Mouse (Mus musculus): ENCODE data around the gene Tas1r2. TPM values are rescaled to one million over a fixed set of nuclear protein-coding genes. Genes with fewer than 3 reads are reported as not detected.

Tas1r2 gene
- polyA plus RNA-seq, 1 experiment from 2014 or later, result not detected

DNA sequence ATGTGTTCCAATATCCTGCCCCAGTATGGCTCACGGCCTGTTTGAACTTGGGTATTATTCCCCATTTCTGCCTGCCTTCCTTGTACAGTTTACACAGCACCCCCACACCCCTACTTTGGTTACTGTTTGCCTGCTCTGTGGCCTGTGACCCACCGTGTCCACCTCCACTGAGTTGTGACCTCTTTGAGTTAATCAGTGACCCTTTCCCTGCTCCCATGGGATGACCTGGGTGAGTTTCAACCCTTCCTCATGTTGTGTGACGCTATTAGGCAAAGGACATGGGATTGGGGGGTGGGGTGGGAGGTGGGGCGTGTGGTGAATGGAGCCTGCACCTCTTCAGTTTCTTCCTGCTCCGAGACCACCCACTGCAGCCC lies 29.2 kb upstream of the Tas1r2 start:
- no peaks in the 10 kb centered on the region for H3K9me3 ChIP-seq (replicated peaks)
- no peak for DNase-seq (ENCODE audit: low spot score)
- peaks cover 27% of the 10 kb centered on the region for H3K4me1 ChIP-seq
- H3K4me3 ChIP-seq, result peak overlapping the region; percentile 84; the same call in 1 of the 2 replicates
- no peak overlapping the region for H3K27ac ChIP-seq (replicated peaks)
- 67% methylated on average over 5 of the region's 5 CpGs for WGBS
- H3K36me3 ChIP-seq, result no peaks in the 10 kb centered on the region
- H3K27me3 ChIP-seq (ENCODE audit: low read depth, poor library complexity, severe bottlenecking), result peaks cover 9% of the 10 kb centered on the region

DNA sequence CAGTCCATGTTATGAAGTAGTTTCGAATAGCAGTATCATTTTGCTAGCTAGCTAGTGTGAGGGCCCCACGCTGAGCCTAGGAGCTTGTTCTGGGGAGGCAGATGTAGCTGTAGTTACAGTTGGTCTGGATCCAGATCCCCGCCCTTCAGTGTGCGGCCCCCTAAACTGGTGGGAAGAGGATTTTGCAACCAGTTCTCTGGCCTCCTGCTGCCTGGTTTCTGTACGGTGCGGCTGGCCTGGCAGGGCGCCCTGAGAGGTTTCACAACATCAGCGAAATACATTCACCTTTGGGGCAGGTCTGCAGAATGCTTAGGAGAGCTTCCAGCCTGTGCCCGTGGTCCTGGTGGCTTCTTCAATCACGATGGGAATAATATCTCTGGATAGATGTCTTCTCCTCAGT lies 28.6 kb upstream of the Tas1r2 start:
- H3K27me3 ChIP-seq (ENCODE audit: low read depth, poor library complexity, severe bottlenecking), result peaks cover 9% of the 10 kb centered on the region
- H3K4me1 ChIP-seq, result peaks cover 27% of the 10 kb centered on the region
- no peak overlapping the region for H3K4me3 ChIP-seq
- no peaks in the 10 kb centered on the region for H3K9me3 ChIP-seq (replicated peaks)
- peaks cover 3% of the 10 kb centered on the region; the same call in 1 of the 2 replicates for H3K36me3 ChIP-seq
- DNase-seq (ENCODE audit: low spot score), result no peak
- WGBS, result 89% methylated on average over 10 of the region's 10 CpGs
- no peak overlapping the region for H3K27ac ChIP-seq (replicated peaks)

GRCm38 (mm10) chr4:139627361-139627760 lies 26.0 kb upstream of the Tas1r2 start:
- no peak overlapping the region for H3K4me3 ChIP-seq
- H3K27me3 ChIP-seq (ENCODE audit: low read depth, poor library complexity, severe bottlenecking), result peaks cover 9% of the 10 kb centered on the region
- DNase-seq (ENCODE audit: low spot score), result no peak
- H3K9me3 ChIP-seq (replicated peaks), result no peaks in the 10 kb centered on the region
- no peak overlapping the region for H3K27ac ChIP-seq (replicated peaks)
- peaks cover 24% of the 10 kb centered on the region for H3K4me1 ChIP-seq
- 94% methylated on average over 11 of the region's 11 CpGs for WGBS
- H3K36me3 ChIP-seq, result peaks cover 3% of the 10 kb centered on the region; the same call in 1 of the 2 replicates

DNA sequence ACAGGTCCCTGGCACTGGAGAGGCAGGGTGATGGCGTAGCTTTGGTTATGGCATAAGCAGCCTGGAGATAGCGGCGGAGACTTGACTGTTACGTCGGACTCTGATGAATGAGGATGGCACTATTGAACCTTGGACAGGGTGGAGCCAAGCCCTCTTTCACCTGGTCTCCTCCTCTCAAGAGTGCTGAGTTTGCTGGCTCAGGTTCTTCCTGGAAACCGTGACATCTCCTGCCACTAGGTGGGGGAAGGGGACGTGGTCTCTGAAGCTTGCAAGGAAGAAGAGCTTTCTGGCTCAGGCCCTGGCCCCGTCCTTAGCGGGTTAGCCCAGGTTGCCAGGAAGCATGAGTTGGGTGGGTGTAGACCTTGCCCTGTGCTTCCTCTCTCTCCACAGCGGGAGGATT lies 23.2 kb upstream of the Tas1r2 start:
- no peak for DNase-seq (ENCODE audit: low spot score)
- no peak overlapping the region for H3K4me3 ChIP-seq

DNA sequence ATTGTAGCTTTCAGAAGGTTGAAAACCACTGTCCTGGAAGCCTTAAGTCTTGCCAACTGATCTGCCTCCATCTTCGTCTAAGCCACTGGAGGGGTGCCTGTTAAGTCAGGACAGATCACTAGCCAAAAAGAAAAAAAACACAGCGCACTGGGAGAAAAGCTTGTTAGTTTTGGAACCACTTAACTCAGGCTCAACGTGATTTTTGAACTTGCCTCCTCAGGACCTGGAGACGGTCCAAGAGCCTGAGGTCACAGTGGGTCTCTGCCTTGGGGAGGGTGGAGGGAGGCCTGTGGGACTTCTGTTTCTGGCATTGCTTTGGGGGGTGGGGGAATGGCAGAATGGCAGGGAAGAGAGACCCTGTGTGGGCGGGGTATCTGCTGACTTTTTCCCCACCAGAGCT lies 22.2 kb upstream of the Tas1r2 start:
- Histone ChIP-seq H3K27ac (replicated peaks) (no peak overlapping the region), H3K9me3 (replicated peaks) (no peaks in the 10 kb centered on the region), H3K27me3 (ENCODE audit: low read depth, poor library complexity, severe bottlenecking) (no peaks in the 10 kb centered on the region), H3K36me3 (peaks cover 7% of the 10 kb centered on the region; the same call in 1 of the 2 replicates), H3K4me1 (peaks cover 3% of the 10 kb centered on the region; the same call in 1 of the 2 replicates), H3K4me3 (no peak overlapping the region)
- DNase-seq (ENCODE audit: low spot score), result no peak
- 84% methylated on average over 5 of the region's 5 CpGs for WGBS

More for the DNA sequence above, 23.2 kb upstream of the Tas1r2 start:
- WGBS, result 72% methylated on average over 10 of the region's 10 CpGs
- Histone ChIP-seq H3K36me3 (peaks cover 4% of the 10 kb centered on the region; the same call in 1 of the 2 replicates), H3K4me1 (peaks cover 3% of the 10 kb centered on the region; the same call in 1 of the 2 replicates), H3K27me3 (ENCODE audit: low read depth, poor library complexity, severe bottlenecking) (no peaks in the 10 kb centered on the region), H3K27ac (replicated peaks) (no peak overlapping the region), H3K9me3 (replicated peaks) (no peaks in the 10 kb centered on the region)

DNA sequence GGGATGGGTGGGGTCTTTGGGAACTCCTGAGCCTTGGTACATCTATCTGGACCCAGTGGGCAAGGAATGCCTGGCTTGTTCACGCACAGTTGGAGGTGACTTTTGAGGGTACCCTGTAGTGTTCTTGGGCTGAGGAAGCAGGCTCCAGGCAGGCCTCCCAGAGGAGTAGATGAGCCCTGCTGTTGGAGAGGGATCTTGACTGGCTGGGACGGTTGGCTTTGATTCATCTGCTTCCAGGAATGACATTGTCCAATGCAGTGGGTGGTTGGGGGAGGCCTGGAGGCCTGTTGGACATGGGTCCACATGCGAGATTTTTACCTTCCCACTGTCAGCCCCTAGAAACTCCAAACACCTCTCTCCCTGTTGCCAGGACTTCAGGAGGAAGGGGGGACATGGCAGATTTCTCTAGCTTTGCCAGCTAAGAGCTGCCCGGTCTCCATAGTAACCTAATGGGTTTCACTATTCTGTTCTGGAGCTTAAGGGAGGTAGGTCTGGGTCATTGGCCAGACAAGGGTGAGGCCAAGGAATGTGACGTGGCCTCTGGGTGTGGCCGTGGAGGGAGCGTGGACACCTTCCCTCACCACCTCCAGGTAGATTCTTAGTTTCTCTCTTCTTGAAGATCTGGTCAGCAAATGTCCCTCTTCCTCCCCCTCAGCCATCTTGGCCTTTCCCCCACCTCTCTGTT lies 21.6 kb upstream of the Tas1r2 start:
- Histone ChIP-seq H3K4me3 (no peak overlapping the region), H3K4me1 (peaks cover 3% of the 10 kb centered on the region; the same call in 1 of the 2 replicates), H3K36me3 (peaks cover 7% of the 10 kb centered on the region; the same call in 1 of the 2 replicates), H3K27ac (replicated peaks) (no peak overlapping the region), H3K9me3 (replicated peaks) (no peaks in the 10 kb centered on the region), H3K27me3 (ENCODE audit: low read depth, poor library complexity, severe bottlenecking) (no peaks in the 10 kb centered on the region)
- WGBS, result 92% methylated on average over 7 of the region's 7 CpGs
- no peak for DNase-seq (ENCODE audit: low spot score)

DNA sequence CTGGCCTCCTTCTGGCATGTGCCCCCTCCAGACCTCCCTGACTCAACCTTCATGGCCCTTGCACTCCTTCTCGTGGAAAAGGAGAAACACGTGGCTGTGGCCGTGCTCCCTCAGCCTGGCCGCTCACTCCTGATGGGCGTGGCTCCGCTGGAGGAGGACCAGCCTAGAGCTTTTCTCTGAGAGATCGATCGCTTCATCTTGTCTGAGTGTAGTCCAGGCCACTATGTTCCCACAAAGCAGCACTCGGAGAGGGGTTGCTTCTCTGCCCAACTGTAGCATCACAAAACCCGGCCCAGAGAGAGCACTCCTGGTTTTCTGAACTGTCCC lies 21.1 kb upstream of the Tas1r2 start:
- WGBS, result 85% methylated on average over 10 of the region's 10 CpGs
- Histone ChIP-seq H3K4me1 (peaks cover 3% of the 10 kb centered on the region; the same call in 1 of the 2 replicates), H3K9me3 (replicated peaks) (no peaks in the 10 kb centered on the region), H3K4me3 (no peak overlapping the region), H3K27me3 (ENCODE audit: low read depth, poor library complexity, severe bottlenecking) (no peaks in the 10 kb centered on the region), H3K27ac (replicated peaks) (no peak overlapping the region), H3K36me3 (peaks cover 7% of the 10 kb centered on the region)
- DNase-seq (ENCODE audit: low spot score), result no peak

DNA sequence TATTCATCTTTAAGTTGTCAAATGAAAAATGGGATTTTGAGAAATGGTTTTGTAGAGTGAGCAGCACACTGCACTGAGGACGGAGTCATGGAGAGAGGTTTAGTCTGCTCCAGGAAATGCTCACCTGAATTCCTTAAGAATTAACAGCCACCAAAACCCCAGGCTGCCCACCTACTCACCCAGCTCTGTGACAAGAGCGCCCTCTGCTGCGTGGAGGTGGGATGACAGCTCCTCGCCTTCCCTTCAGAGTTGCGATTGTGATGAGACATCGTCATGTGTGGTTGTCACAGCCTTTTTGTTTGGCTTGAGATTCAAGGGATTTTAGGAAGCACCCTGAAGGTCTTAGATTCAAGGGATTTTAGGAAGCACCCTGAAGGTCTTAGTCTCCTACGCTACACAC lies 17.0 kb upstream of the Tas1r2 start:
- Histone ChIP-seq H3K36me3 (peaks cover 3% of the 10 kb centered on the region), H3K27ac (replicated peaks) (no peak overlapping the region), H3K9me3 (replicated peaks) (no peaks in the 10 kb centered on the region), H3K4me3 (no peak overlapping the region), H3K27me3 (ENCODE audit: low read depth, poor library complexity, severe bottlenecking) (peaks cover 20% of the 10 kb centered on the region), H3K4me1 (peaks cover 24% of the 10 kb centered on the region)
- 23% methylated on average over 7 of the region's 7 CpGs for WGBS
- DNase-seq (ENCODE audit: low spot score), result peak; percentile 76

- peaks cover 3% of the 10 kb centered on the region for H3K36me3 ChIP-seq
- no peak for DNase-seq (ENCODE audit: low spot score)
- H3K27me3 ChIP-seq (ENCODE audit: low read depth, poor library complexity, severe bottlenecking), result peaks cover 35% of the 10 kb centered on the region
- 90% methylated on average over 9 of the region's 9 CpGs for whole genome bisulfite sequencing
- H3K4me3 ChIP-seq, result no peak overlapping the region
- H3K9me3 ChIP-seq (replicated peaks), result no peaks in the 10 kb centered on the region
- no peak overlapping the region for H3K27ac ChIP-seq (replicated peaks)
- H3K4me1 ChIP-seq, result peaks cover 36% of the 10 kb centered on the region
Observed at GRCm38 (mm10) chr4:139637847-139638246, 15.5 kb upstream of the Tas1r2 start.

DNA sequence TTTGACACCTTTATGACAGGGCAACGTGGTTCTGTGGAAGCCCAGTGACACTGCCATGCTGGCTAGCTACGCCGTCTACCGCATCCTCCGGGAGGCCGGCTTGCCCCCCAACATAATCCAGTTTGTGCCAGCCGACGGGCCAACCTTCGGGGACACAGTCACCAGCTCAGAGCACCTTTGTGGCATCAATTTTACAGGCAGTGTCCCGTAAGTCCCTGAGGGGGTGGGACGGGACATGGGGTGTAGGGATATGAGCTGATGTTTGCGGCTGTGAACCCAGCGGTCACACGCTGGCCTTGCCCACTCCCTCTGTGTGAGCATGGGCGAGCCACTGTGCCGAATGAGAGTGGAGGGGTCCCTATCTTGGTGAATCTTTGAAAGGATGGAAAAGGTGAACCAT lies 15.0 kb upstream of the Tas1r2 start:
- Histone ChIP-seq H3K27me3 (ENCODE audit: low read depth, poor library complexity, severe bottlenecking) (peaks cover 40% of the 10 kb centered on the region), H3K27ac (replicated peaks) (no peak overlapping the region), H3K4me3 (no peak overlapping the region), H3K9me3 (replicated peaks) (no peaks in the 10 kb centered on the region), H3K36me3 (peaks cover 3% of the 10 kb centered on the region), H3K4me1 (peaks cover 36% of the 10 kb centered on the region)
- 94% methylated on average over 16 of the region's 16 CpGs for WGBS
- no peak for DNase-seq (ENCODE audit: low spot score)

DNA sequence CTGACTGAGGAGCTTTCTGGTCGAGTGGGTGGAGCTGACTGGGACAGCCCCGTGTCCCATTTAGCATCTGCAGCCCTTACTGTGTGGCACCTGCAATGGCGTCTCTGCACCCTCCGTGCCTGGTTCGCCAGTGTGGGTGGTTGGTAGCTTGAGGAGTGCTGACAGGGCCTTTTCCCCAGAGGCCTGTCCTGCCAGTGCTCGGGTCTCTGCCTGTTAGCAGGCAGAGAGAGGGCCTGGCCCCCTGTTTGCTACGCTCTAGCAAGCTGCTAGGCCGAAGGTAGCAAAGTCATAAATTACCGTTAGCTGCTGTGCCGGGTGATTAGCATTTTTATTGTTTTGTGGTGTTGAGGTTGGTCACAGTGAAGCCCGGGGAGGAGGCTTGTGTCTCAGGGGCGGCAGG lies 13.5 kb upstream of the Tas1r2 start:
- no peak for DNase-seq (ENCODE audit: low spot score)
- H3K27me3 ChIP-seq (ENCODE audit: low read depth, poor library complexity, severe bottlenecking), result peaks cover 44% of the 10 kb centered on the region

DNA sequence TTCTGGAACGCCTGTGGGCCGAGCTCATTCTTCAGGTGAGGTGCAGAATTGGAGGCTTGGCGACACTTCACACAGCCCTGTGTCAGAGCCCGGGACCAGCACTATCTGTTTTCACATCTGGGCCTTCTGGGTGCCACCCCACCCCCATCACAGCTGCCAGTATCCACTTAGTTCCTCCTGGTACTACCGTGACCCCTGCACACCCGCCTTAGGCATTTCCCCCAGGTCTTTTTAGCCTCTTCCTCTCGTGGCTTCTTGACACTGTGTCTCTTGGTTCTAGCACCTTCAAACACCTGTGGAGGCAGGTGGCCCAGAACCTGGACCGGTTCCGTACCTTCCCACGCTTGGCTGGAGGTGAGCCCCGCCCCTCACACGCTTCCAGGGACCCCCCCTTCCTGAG lies 13.0 kb upstream of the Tas1r2 start:
- 74% methylated on average over 12 of the region's 12 CpGs for WGBS
- no peak overlapping the region for H3K4me3 ChIP-seq
- peaks cover 44% of the 10 kb centered on the region for H3K27me3 ChIP-seq (ENCODE audit: low read depth, poor library complexity, severe bottlenecking)
- no peak for DNase-seq (ENCODE audit: low spot score)
- peaks cover 8% of the 10 kb centered on the region for H3K36me3 ChIP-seq
- peaks cover 48% of the 10 kb centered on the region for H3K4me1 ChIP-seq
- no peaks in the 10 kb centered on the region for H3K9me3 ChIP-seq (replicated peaks)
- H3K27ac ChIP-seq (replicated peaks), result no peak overlapping the region

More for the DNA sequence above, 13.5 kb upstream of the Tas1r2 start:
- Histone ChIP-seq H3K4me3 (no peak overlapping the region), H3K36me3 (peaks cover 5% of the 10 kb centered on the region), H3K27ac (replicated peaks) (peak overlapping the region; percentile 68), H3K4me1 (peaks cover 46% of the 10 kb centered on the region), H3K9me3 (replicated peaks) (no peaks in the 10 kb centered on the region)
- WGBS, result 35% methylated on average over 12 of the region's 12 CpGs

DNA sequence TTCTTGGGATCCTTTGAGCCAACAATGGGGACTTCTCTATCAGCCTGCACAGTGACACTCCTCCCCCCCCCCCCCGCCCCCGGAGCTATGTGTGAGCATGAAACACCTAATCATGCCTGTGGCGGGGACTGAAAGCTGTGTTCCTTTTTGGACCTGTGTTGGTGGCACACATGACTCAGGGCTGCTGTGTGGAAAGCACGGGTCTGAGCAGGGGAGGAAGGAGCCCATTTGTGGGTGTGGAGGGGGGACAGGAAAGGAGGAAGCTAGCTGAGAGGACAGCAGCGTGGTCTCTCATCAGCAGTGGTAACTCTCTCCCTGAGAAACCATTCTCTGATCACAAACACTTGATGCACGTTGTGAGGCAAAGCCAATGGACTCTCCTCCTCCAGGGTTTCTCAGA lies 12.6 kb upstream of the Tas1r2 start:
- Histone ChIP-seq H3K36me3 (peaks cover 11% of the 10 kb centered on the region), H3K4me3 (no peak overlapping the region), H3K9me3 (replicated peaks) (no peaks in the 10 kb centered on the region), H3K27ac (replicated peaks) (0 out of 2 replicates have a peak overlapping the region, but pooled peaks have one; percentile 46), H3K4me1 (peaks cover 48% of the 10 kb centered on the region), H3K27me3 (ENCODE audit: low read depth, poor library complexity, severe bottlenecking) (peaks cover 44% of the 10 kb centered on the region)
- WGBS, result 61% methylated on average over 6 of the region's 6 CpGs
- DNase-seq (ENCODE audit: low spot score), result no peak

All from midbrain, embryonic 10.5 days (tissue).